Mouse (Mus musculus) left cerebral cortex, postnatal 10 days (tissue): ENCODE data around the gene Zfyve28. TPM values are rescaled to one million over a fixed set of nuclear protein-coding genes. Genes with fewer than 3 reads are reported as not detected.

Source experiments
- DNase-seq, 2 experiments: peaks; one replicate each; pipeline ENCODE4 v3.0.0; 2021 to 2022; ENCODE audit warnings: low spot score in 2 of 2, mixed read lengths in 1 of 2; ENCODE audit errors: extremely low spot score in 1 of 2
- intact Hi-C: fragments of 180-260 bp; cut with DNase I; formaldehyde crosslinking; loops from one replicate; pipeline ENCODE4 v1.15.1; 2025
- total RNA-seq, 2 experiments: library from RNA; stranded (reverse); gene quantifications; 2 replicates each; pipeline ENCODE4 v1.2.3; 2021

The Zfyve28 gene
- 10 to 100 TPM; 28.4 to 28.9 TPM for total RNA-seq

- peak; percentile 93 for DNase-seq
- intact Hi-C loops: loop anchor here (5.0 kb wide), 2 partner anchors 49 to 76 kb away; partner anchors contain the start of gene Rnf4
These were observed at the start of gene Zfyve28, which contains the start of gene Cfap99 for GRCm38 (mm10) chr5:34288154-34288716. TSS of gene Zfyve28 (minus strand) at chr5:34288449. TSS of gene Cfap99 (plus strand) at chr5:34288600.

GRCm38 (mm10) chr5:34336775-34337450 is 48.7 kb upstream of the Zfyve28 start:
- intact Hi-C loops: loop anchor here (5.0 to 10.0 kb wide), 2 partner anchors 50 to 122 kb away; partner anchors contain the start of genes Cfap99 and Zfyve28
- DNase-seq: peak in 1 of 2 experiments; percentile 74

- peak; percentile 97 to 99 for DNase-seq
- intact Hi-C loops: loop anchor here (5.0 to 10.0 kb wide), 2 partner anchors 49 to 121 kb away; partner anchors contain the start of genes Cfap99 and Zfyve28
These were observed 48.0 kb upstream of the Zfyve28 start, which contains the start of gene Rnf4 for GRCm38 (mm10) chr5:34336097-34336774. TSS of gene Rnf4 (plus strand) at chr5:34336289.

- DNase-seq: no peak
These were observed 47.4 kb upstream of the Zfyve28 start for GRCm38 (mm10) chr5:34335539-34336096.

GRCm38 (mm10) chr5:34334081-34334480 is 45.8 kb upstream of the Zfyve28 start:
- intact Hi-C loops: loop anchor here (10.0 kb wide), 1 partner anchor 119 kb away; no protein-coding TSS in a partner anchor
- no peak for DNase-seq

More at GRCm38 (mm10) chr5:34335539-34336096, 47.4 kb upstream of the Zfyve28 start:
- intact Hi-C loops: loop anchor here (5.0 to 10.0 kb wide), 2 partner anchors 48 to 121 kb away; partner anchors contain the start of genes Cfap99 and Zfyve28

- intact Hi-C loops: loop anchor here (10.0 kb wide), 1 partner anchor 115 kb away; no protein-coding TSS in a partner anchor
- no peak for DNase-seq
These were observed 41.9 kb upstream of the Zfyve28 start for GRCm38 (mm10) chr5:34330136-34330535.

- peak in 1 of 2 experiments; percentile 61 for DNase-seq
These were observed 38.8 kb upstream of the Zfyve28 start for GRCm38 (mm10) chr5:34326875-34327576.

GRCm38 (mm10) chr5:34326249-34326691 is 38.0 kb upstream of the Zfyve28 start:
- intact Hi-C loops: no loop called here
- no peak for DNase-seq

More at GRCm38 (mm10) chr5:34326875-34327576, 38.8 kb upstream of the Zfyve28 start:
- intact Hi-C loops: no loop called here

- intact Hi-C loops: no loop called here
- no peak for DNase-seq
These were observed 37.0 kb upstream of the Zfyve28 start for GRCm38 (mm10) chr5:34325286-34325685.

- intact Hi-C loops: no loop called here
These were observed 33.0 kb upstream of the Zfyve28 start for GRCm38 (mm10) chr5:34321236-34321635.

GRCm38 (mm10) chr5:34319491-34320034 is 31.3 kb upstream of the Zfyve28 start:
- no peak for DNase-seq
- intact Hi-C loops: no loop called here

More at GRCm38 (mm10) chr5:34321236-34321635, 33.0 kb upstream of the Zfyve28 start:
- DNase-seq: no peak

- no peak for DNase-seq
- intact Hi-C loops: no loop called here
These were observed 20.8 kb upstream of the Zfyve28 start for GRCm38 (mm10) chr5:34309016-34309415.

GRCm38 (mm10) chr5:34302377-34302776 is 14.1 kb upstream of the Zfyve28 start:
- no peak for DNase-seq
- intact Hi-C loops: no loop called here

- intact Hi-C loops: no loop called here
- DNase-seq: no peak
These were observed 10.8 kb upstream of the Zfyve28 start for GRCm38 (mm10) chr5:34298937-34299535.

- intact Hi-C loops: no loop called here
- DNase-seq: no peak
These were observed 9.8 kb upstream of the Zfyve28 start for GRCm38 (mm10) chr5:34298061-34298460.

- DNase-seq: no peak
- intact Hi-C loops: no loop called here
These were observed 6.9 kb upstream of the Zfyve28 start for GRCm38 (mm10) chr5:34295141-34295540.

GRCm38 (mm10) chr5:34294696-34295095 is 6.4 kb upstream of the Zfyve28 start:
- DNase-seq: no peak
- intact Hi-C loops: no loop called here

GRCm38 (mm10) chr5:34293363-34293762 is 5.1 kb upstream of the Zfyve28 start:
- no peak for DNase-seq
- intact Hi-C loops: no loop called here
